Mouse (Mus musculus) heart, embryonic 13.5 days (tissue): ENCODE data around the gene Fam229b. TPM values are rescaled to one million over a fixed set of nuclear protein-coding genes. Genes with fewer than 3 reads are reported as not detected.

Experiments
- ATAC-seq: fragments of 200-750 bp; cut with Nextera tagmentation; 2 replicates; pipeline ENCODE4 v1.8.0; 2017; ENCODE audit warnings: moderate TSS enrichment; ENCODE audit not compliant: insufficient number of reproducible peaks, low FRiP score, low TSS enrichment; ENCODE audit errors: extremely low read depth
- H3K27ac ChIP-seq: fragments of 300-500 bp; sonication (generic); replicated peaks from 2 replicates; pipeline ENCODE4 v1.5.1; 2015; ENCODE audit warnings: moderate library complexity, mild to moderate bottlenecking, inconsistent platforms
- H3K27me3 ChIP-seq: fragments of 300-500 bp; sonication (generic); replicated peaks from 2 replicates; pipeline ENCODE4 v1.6.1; 2015; ENCODE audit warnings: mild to moderate bottlenecking, inconsistent platforms
- H3K36me3 ChIP-seq: fragments of 300-500 bp; sonication (generic); 2 replicates; pipeline ENCODE4 v1.6.1; 2015; ENCODE audit warnings: mild to moderate bottlenecking, inconsistent platforms
- H3K4me1 ChIP-seq: fragments of 300-500 bp; sonication (generic); 2 replicates; pipeline ENCODE4 v1.6.1; 2015; ENCODE audit warnings: inconsistent platforms
- H3K4me2 ChIP-seq: fragments of 300-500 bp; sonication (generic); 2 replicates; pipeline ENCODE4 v1.6.1; 2015; ENCODE audit warnings: inconsistent platforms, mild to moderate bottlenecking, moderate library complexity
- H3K4me3 ChIP-seq: fragments of 300-500 bp; sonication (generic); 2 replicates; pipeline ENCODE4 v1.5.1; 2015; ENCODE audit warnings: moderate library complexity, mild to moderate bottlenecking, inconsistent platforms
- H3K9ac ChIP-seq: fragments of 300-500 bp; sonication (generic); 2 replicates; pipeline ENCODE4 v1.6.1; 2015; ENCODE audit warnings: inconsistent platforms, mild to moderate bottlenecking, moderate library complexity
- H3K9me3 ChIP-seq: fragments of 300-500 bp; sonication (generic); 2 replicates; pipeline ENCODE4 v1.6.1; 2016; ENCODE audit warnings: inconsistent platforms
- WGBS: fragments of 180-500 bp; shearing (Covaris S2); methylation state at CpG from one replicate; pipeline ENCODE4 v1.1.7; 2015; ENCODE audit warnings: mixed read lengths; 5-methylcytosine and 5-hydroxymethylcytosine counted together
- polyA plus RNA-seq: library from polyadenylated mRNA; unstranded; fragments of >200 nt; fragmentation: Nextera tagmentation; extraction: Ambion mirVana; gene quantifications from 2 replicates; pipeline ENCODE4 v1.2.1, GENCODE M21; 2015

Fam229b gene
- polyA plus RNA-seq = 8.7 and 9.6 TPM in 2 replicates

GRCm38 (mm10) chr10:39133462-39134310, at the start of gene Fam229b, which contains the start of gene Tube1:
Gene Fam229b (minus strand): TSS chr10:39133914.
Gene Tube1 (plus strand): TSS chr10:39133976.
- peak; percentile 70 for ATAC-seq
- Histone ChIP-seq H3K4me1 (peaks cover 11% of the 10 kb centered on the region), H3K9me3 (no peaks in the 10 kb centered on the region), H3K4me3 (peak within 1 kb of the TSS; percentile 82), H3K27ac (peak within 1 kb of the TSS; percentile 36; the same call in 1 of the 2 replicates), H3K4me2 (peak within 1 kb of the TSS; percentile 91), H3K36me3 (peaks cover 18% of the 10 kb centered on the region), H3K27me3 (no peaks in the 10 kb centered on the region), H3K9ac (peak within 1 kb of the TSS; percentile 88)
- 3% methylated on average over 47 of the region's 47 CpGs for whole genome bisulfite sequencing

- Histone ChIP-seq H3K27me3 (no peaks in the 10 kb centered on the region), H3K9ac (no peak overlapping the region), H3K4me3 (no peak overlapping the region), H3K4me1 (peaks cover 12% of the 10 kb centered on the region), H3K4me2 (no peak overlapping the region), H3K9me3 (0 out of 2 replicates have a peak, but pooled peaks cover 3% of the 10 kb centered on the region), H3K27ac (no peak overlapping the region), H3K36me3 (no peaks in the 10 kb centered on the region)
- 59% methylated on average over 5 of the region's 5 CpGs for WGBS
- ATAC-seq = no peak
Measured at GRCm38 (mm10) chr10:39176981-39177380, 43.3 kb upstream of the Fam229b start.

GRCm38 (mm10) chr10:39173077-39173476, 39.4 kb upstream of the Fam229b start:
- Histone ChIP-seq H3K4me1 (peaks cover 18% of the 10 kb centered on the region), H3K9me3 (0 out of 2 replicates have a peak, but pooled peaks cover under 1% of the 10 kb centered on the region), H3K9ac (peak overlapping the region; percentile 30; the same call in 1 of the 2 replicates), H3K4me2 (peak overlapping the region; percentile 91), H3K27me3 (peaks cover 4% of the 10 kb centered on the region), H3K27ac (peak overlapping the region; percentile 70), H3K4me3 (peak overlapping the region; percentile 25; the same call in 1 of the 2 replicates), H3K36me3 (no peaks in the 10 kb centered on the region)
- 37% methylated on average over 13 of the region's 13 CpGs for WGBS
- ATAC-seq = no peak

- no peaks in the 10 kb centered on the region for H3K9me3 ChIP-seq
- 57% methylated on average over 6 of the region's 6 CpGs for WGBS
- no peak overlapping the region for H3K4me3 ChIP-seq
- H3K4me1 ChIP-seq = peaks cover 18% of the 10 kb centered on the region
- no peak overlapping the region; the same call in 1 of the 2 replicates for H3K9ac ChIP-seq
- no peaks in the 10 kb centered on the region for H3K36me3 ChIP-seq
- no peak for ATAC-seq
- peak overlapping the region; percentile 70 for H3K27ac ChIP-seq
- peak overlapping the region; percentile 91 for H3K4me2 ChIP-seq
- peaks cover 4% of the 10 kb centered on the region for H3K27me3 ChIP-seq
Measured at GRCm38 (mm10) chr10:39172540-39172931, 38.8 kb upstream of the Fam229b start.

GRCm38 (mm10) chr10:39171603-39172539, 38.2 kb upstream of the Fam229b start:
- Histone ChIP-seq H3K4me1 (peaks cover 18% of the 10 kb centered on the region), H3K9me3 (no peaks in the 10 kb centered on the region), H3K27me3 (peaks cover 4% of the 10 kb centered on the region), H3K36me3 (no peaks in the 10 kb centered on the region), H3K4me2 (peak overlapping the region; percentile 91), H3K27ac (peak overlapping the region; percentile 70), H3K4me3 (peak overlapping the region; percentile 63), H3K9ac (peak overlapping the region; percentile 76)
- ATAC-seq = peak; percentile 48; the same call in 1 of the 2 replicates
- 19% methylated on average over 26 of the region's 26 CpGs for WGBS

- Histone ChIP-seq H3K9me3 (no peaks in the 10 kb centered on the region), H3K9ac (peak overlapping the region; percentile 76), H3K27ac (peak overlapping the region; percentile 57), H3K4me2 (peak overlapping the region; percentile 91), H3K4me1 (peaks cover 23% of the 10 kb centered on the region), H3K27me3 (peaks cover 4% of the 10 kb centered on the region), H3K36me3 (no peaks in the 10 kb centered on the region), H3K4me3 (peak overlapping the region; percentile 63)
- no peak for ATAC-seq
- under 1% methylated on average over 19 of the region's 19 CpGs for WGBS
Measured at GRCm38 (mm10) chr10:39171134-39171533, 37.4 kb upstream of the Fam229b start.

GRCm38 (mm10) chr10:39170706-39171105, 37.0 kb upstream of the Fam229b start:
- Histone ChIP-seq H3K36me3 (no peaks in the 10 kb centered on the region), H3K9me3 (no peaks in the 10 kb centered on the region), H3K4me3 (no peak overlapping the region), H3K4me1 (peaks cover 26% of the 10 kb centered on the region), H3K27ac (no peak overlapping the region), H3K4me2 (peak overlapping the region; percentile 91), H3K9ac (no peak overlapping the region), H3K27me3 (peaks cover 4% of the 10 kb centered on the region)
- no peak for ATAC-seq
- whole genome bisulfite sequencing = 18% methylated on average over 6 of the region's 6 CpGs

- Histone ChIP-seq H3K4me3 (no peak overlapping the region), H3K27me3 (peaks cover 4% of the 10 kb centered on the region), H3K9ac (no peak overlapping the region), H3K27ac (no peak overlapping the region), H3K4me2 (peak overlapping the region; percentile 91), H3K9me3 (no peaks in the 10 kb centered on the region), H3K4me1 (peaks cover 30% of the 10 kb centered on the region), H3K36me3 (no peaks in the 10 kb centered on the region)
- ATAC-seq = no peak
- WGBS = 12% methylated on average over 8 of the region's 8 CpGs
Measured at GRCm38 (mm10) chr10:39170181-39170580, 36.5 kb upstream of the Fam229b start.

- ATAC-seq = no peak
- Histone ChIP-seq H3K27ac (no peak overlapping the region), H3K4me2 (0 out of 2 replicates have a peak overlapping the region, but pooled peaks have one; percentile 91), H3K27me3 (peaks cover 4% of the 10 kb centered on the region), H3K4me1 (peaks cover 32% of the 10 kb centered on the region), H3K4me3 (no peak overlapping the region), H3K36me3 (no peaks in the 10 kb centered on the region), H3K9me3 (no peaks in the 10 kb centered on the region), H3K9ac (no peak overlapping the region)
- 52% methylated on average over 9 of the region's 9 CpGs for WGBS
Measured at GRCm38 (mm10) chr10:39169642-39170041, 35.9 kb upstream of the Fam229b start.

GRCm38 (mm10) chr10:39167611-39168010, 33.9 kb upstream of the Fam229b start:
- peaks cover 28% of the 10 kb centered on the region for H3K4me1 ChIP-seq
- no peak overlapping the region for H3K9ac ChIP-seq
- H3K4me3 ChIP-seq = no peak overlapping the region
- peaks cover 4% of the 10 kb centered on the region for H3K27me3 ChIP-seq
- no peak overlapping the region for H3K27ac ChIP-seq
- no peak overlapping the region for H3K4me2 ChIP-seq
- no peaks in the 10 kb centered on the region for H3K36me3 ChIP-seq
- ATAC-seq = no peak
- 73% methylated on average over 11 of the region's 11 CpGs for WGBS
- no peaks in the 10 kb centered on the region for H3K9me3 ChIP-seq
